Mouse (Mus musculus): Measurements from ENCODE around the gene Cntn5.

DNA sequence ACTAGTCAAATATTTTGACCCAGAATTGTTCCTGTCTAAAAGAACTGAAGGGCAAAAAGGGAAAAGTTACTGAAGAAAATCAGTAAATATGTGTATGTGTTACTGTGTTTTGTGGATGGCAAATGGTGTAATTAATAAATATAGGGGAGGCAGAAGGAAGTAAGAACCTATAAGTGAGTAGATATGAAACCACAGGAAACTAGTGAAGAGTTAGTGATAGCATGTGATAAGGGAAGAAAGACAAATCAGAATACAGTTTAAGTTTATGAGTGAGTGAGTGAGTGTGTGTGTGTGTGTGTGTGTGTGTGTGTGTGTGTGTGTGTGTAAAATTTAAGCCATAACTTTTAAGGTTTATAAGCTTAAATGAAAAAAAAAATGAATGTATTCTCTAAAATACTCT, 45.9 kb upstream of the Cntn5 start:
- no peak for TF ChIP-seq CTCF (conservative IDR thresholded peaks at IDR 0.05; ENCODE audit: low read length)
- no peak for TF ChIP-seq NANOG (IDR thresholded peaks at IDR 0.05; ENCODE audit: borderline replicate concordance, low read length)
